Mouse (Mus musculus) E14TG2a.4 (cell line): ENCODE measurements around the gene Tcf3.
A peak's percentile ranks its signal among the peaks of the same experiment; 100 is the strongest.

Experiments
- H3K27me3 ChIP-seq: 2 replicates; pipeline ENCODE4 v1.6.1; 2014; ENCODE audit warnings: low read length, control low read depth; ENCODE audit not compliant: insufficient read depth
- H3K36me3 ChIP-seq: 2 replicates; pipeline ENCODE4 v1.6.1; 2014; ENCODE audit warnings: low read length, control low read depth; ENCODE audit not compliant: insufficient read depth
- H3K4me1 ChIP-seq: replicated peaks from 2 replicates; pipeline ENCODE4 v1.6.1; 2014; ENCODE audit warnings: low read depth, low read length, control low read depth
- H3K4me3 ChIP-seq: replicated peaks from 2 replicates; pipeline ENCODE4 v1.5.1; 2014; ENCODE audit warnings: mild to moderate bottlenecking, low read length
- H3K9me3 ChIP-seq: 2 replicates; pipeline ENCODE4 v1.6.1; 2014; ENCODE audit warnings: low read length, control low read depth
- CTCF ChIP-seq: conservative IDR thresholded peaks from 2 replicates; pipeline ENCODE4 v1.5.1; 2014; ENCODE audit warnings: low read length
- NANOG ChIP-seq: IDR thresholded peaks from 2 replicates; pipeline ENCODE4 v1.6.1; 2014; ENCODE audit warnings: borderline replicate concordance, low read length, mixed read lengths
- POU5F1 ChIP-seq: IDR thresholded peaks from 2 replicates; pipeline ENCODE4 v1.6.1; 2014; ENCODE audit warnings: low read length, borderline replicate concordance

The Tcf3 gene

GRCm38 (mm10) chr10:80443575-80444278 is 10.3 kb upstream of the Tcf3 start:
- peaks cover 35% of the 10 kb centered on the region for H3K27me3 ChIP-seq
- TF ChIP-seq POU5F1 (no peak), NANOG (no peak), CTCF (no peak)
- no peaks in the 10 kb centered on the region for H3K9me3 ChIP-seq
- H3K4me3 ChIP-seq = no peak overlapping the region
- H3K36me3 ChIP-seq = no peaks in the 10 kb centered on the region
- H3K4me1 ChIP-seq = peaks cover 45% of the 10 kb centered on the region

GRCm38 (mm10) chr10:80442989-80443388 is 9.5 kb upstream of the Tcf3 start:
- peaks cover 49% of the 10 kb centered on the region for H3K4me1 ChIP-seq
- H3K9me3 ChIP-seq = no peaks in the 10 kb centered on the region
- no peaks in the 10 kb centered on the region for H3K36me3 ChIP-seq
- H3K27me3 ChIP-seq = peaks cover 29% of the 10 kb centered on the region
- no peak overlapping the region for H3K4me3 ChIP-seq
- TF ChIP-seq CTCF (no peak), POU5F1 (no peak), NANOG (no peak)

GRCm38 (mm10) chr10:80441598-80441997 is 8.2 kb upstream of the Tcf3 start:
- peak; percentile 54 for TF ChIP-seq CTCF
- TF ChIP-seq NANOG = no peak
- Histone ChIP-seq H3K4me1 (peaks cover 49% of the 10 kb centered on the region), H3K36me3 (no peaks in the 10 kb centered on the region), H3K27me3 (peaks cover 19% of the 10 kb centered on the region), H3K4me3 (no peak overlapping the region), H3K9me3 (no peaks in the 10 kb centered on the region)

- Histone ChIP-seq H3K36me3 (no peaks in the 10 kb centered on the region), H3K4me1 (peaks cover 57% of the 10 kb centered on the region), H3K4me3 (no peak overlapping the region), H3K27me3 (peaks cover 9% of the 10 kb centered on the region), H3K9me3 (no peaks in the 10 kb centered on the region)
- TF ChIP-seq CTCF (no peak), NANOG (no peak), POU5F1 (no peak)
These were observed 6.6 kb upstream of the Tcf3 start for GRCm38 (mm10) chr10:80440031-80440430.

- TF ChIP-seq NANOG = no peak
- TF ChIP-seq POU5F1 = no peak
- TF ChIP-seq CTCF = no peak
- Histone ChIP-seq H3K27me3 (no peaks in the 10 kb centered on the region), H3K4me3 (no peak overlapping the region), H3K9me3 (no peaks in the 10 kb centered on the region), H3K4me1 (peaks cover 57% of the 10 kb centered on the region), H3K36me3 (no peaks in the 10 kb centered on the region)
These were observed 4.5 kb upstream of the Tcf3 start for GRCm38 (mm10) chr10:80437973-80438372.

- Histone ChIP-seq H3K4me3 (peak overlapping the region; percentile 41; the same call in 1 of the 2 replicates), H3K9me3 (no peaks in the 10 kb centered on the region), H3K27me3 (no peaks in the 10 kb centered on the region), H3K4me1 (peaks cover 62% of the 10 kb centered on the region), H3K36me3 (peaks cover 1% of the 10 kb centered on the region)
- TF ChIP-seq NANOG (no peak), CTCF (no peak), POU5F1 (no peak)
These were observed 2.8 kb upstream of the Tcf3 start for GRCm38 (mm10) chr10:80436276-80436675.

GRCm38 (mm10) chr10:80435764-80436163 is 2.3 kb upstream of the Tcf3 start:
- peaks cover 62% of the 10 kb centered on the region for H3K4me1 ChIP-seq
- H3K36me3 ChIP-seq = peaks cover 7% of the 10 kb centered on the region
- TF ChIP-seq NANOG (no peak), CTCF (no peak), POU5F1 (no peak)
- no peaks in the 10 kb centered on the region for H3K27me3 ChIP-seq
- H3K4me3 ChIP-seq = peak overlapping the region; percentile 41
- H3K9me3 ChIP-seq = no peaks in the 10 kb centered on the region

GRCm38 (mm10) chr10:80434823-80435222 is 1.4 kb upstream of the Tcf3 start:
- Histone ChIP-seq H3K4me1 (peaks cover 67% of the 10 kb centered on the region), H3K27me3 (no peaks in the 10 kb centered on the region), H3K36me3 (peaks cover 16% of the 10 kb centered on the region), H3K4me3 (peak overlapping the region; percentile 99), H3K9me3 (no peaks in the 10 kb centered on the region)
- TF ChIP-seq CTCF = no peak
- TF ChIP-seq POU5F1 = no peak
- no peak for TF ChIP-seq NANOG

GRCm38 (mm10) chr10:80434233-80434592 is 766 bp upstream of the Tcf3 start:
- Histone ChIP-seq H3K27me3 (no peaks in the 10 kb centered on the region), H3K36me3 (peaks cover 22% of the 10 kb centered on the region), H3K9me3 (no peaks in the 10 kb centered on the region), H3K4me3 (peak overlapping the region; percentile 99), H3K4me1 (peaks cover 73% of the 10 kb centered on the region)
- TF ChIP-seq NANOG = no peak
- 0 out of 2 replicates have a peak, but pooled peaks have one; percentile 5 for TF ChIP-seq CTCF
